Mouse (Mus musculus): Measurements from ENCODE around the gene Pank4. TPM values are rescaled to one million over a fixed set of nuclear protein-coding genes. Genes with fewer than 3 reads are reported as not detected.

Pank4 gene
- polyA plus RNA-seq, 1 experiment from 2014 or later, result 37.8 TPM

GRCm38 (mm10) chr4:154927899-154928337 is 36.0 kb upstream of the Pank4 start:
- WGBS, result 72% methylated on average over 5 of the region's 5 CpGs
- Histone ChIP-seq H3K36me3 (ENCODE audit: control insufficient read depth, insufficient read depth, low read length) (no peaks in the 10 kb centered on the region), H3K4me3 (ENCODE audit: low read length) (no peak overlapping the region), H3K9ac (ENCODE audit: low read depth, low read length) (no peak overlapping the region), H3K27ac (ENCODE audit: low read depth, low read length) (no peak overlapping the region), H3K4me1 (ENCODE audit: control insufficient read depth, insufficient read depth, low read depth, low read length) (no peaks in the 10 kb centered on the region), H3K27me3 (replicated peaks; ENCODE audit: control insufficient read depth, insufficient read depth, low read length) (no peaks in the 10 kb centered on the region), H3K9me3 (ENCODE audit: control insufficient read depth, low read length) (no peaks in the 10 kb centered on the region), H3K4me2 (ENCODE audit: low read length) (no peak overlapping the region)
- no peak for ATAC-seq

GRCm38 (mm10) chr4:154928395-154929087 is 35.4 kb upstream of the Pank4 start, which contains the start of gene Tnfrsf14:
Gene Tnfrsf14, minus strand, starts transcription at chr4:154928563.
- WGBS, result 55% methylated on average over 12 of the region's 12 CpGs
- H3K27ac ChIP-seq (ENCODE audit: low read depth, low read length), result no peak within 1 kb of the TSS
- no peak for ATAC-seq
- H3K4me1 ChIP-seq (ENCODE audit: control insufficient read depth, insufficient read depth, low read depth, low read length), result no peaks in the 10 kb centered on the region
- no peak within 1 kb of the TSS for H3K4me2 ChIP-seq (ENCODE audit: low read length)
- H3K36me3 ChIP-seq (ENCODE audit: control insufficient read depth, insufficient read depth, low read length), result no peaks in the 10 kb centered on the region
- H3K27me3 ChIP-seq (replicated peaks; ENCODE audit: control insufficient read depth, insufficient read depth, low read length), result no peaks in the 10 kb centered on the region
- no peak within 1 kb of the TSS for H3K4me3 ChIP-seq (ENCODE audit: low read length)
- no peaks in the 10 kb centered on the region for H3K9me3 ChIP-seq (ENCODE audit: control insufficient read depth, low read length)
- H3K9ac ChIP-seq (ENCODE audit: low read depth, low read length), result no peak within 1 kb of the TSS

GRCm38 (mm10) chr4:154929088-154929660 is 34.7 kb upstream of the Pank4 start:
- Histone ChIP-seq H3K36me3 (ENCODE audit: control insufficient read depth, insufficient read depth, low read length) (no peaks in the 10 kb centered on the region), H3K27ac (ENCODE audit: low read depth, low read length) (no peak overlapping the region), H3K9ac (ENCODE audit: low read depth, low read length) (no peak overlapping the region), H3K4me2 (ENCODE audit: low read length) (no peak overlapping the region), H3K4me1 (ENCODE audit: control insufficient read depth, insufficient read depth, low read depth, low read length) (no peaks in the 10 kb centered on the region), H3K9me3 (ENCODE audit: control insufficient read depth, low read length) (no peaks in the 10 kb centered on the region), H3K4me3 (ENCODE audit: low read length) (no peak overlapping the region), H3K27me3 (replicated peaks; ENCODE audit: control insufficient read depth, insufficient read depth, low read length) (no peaks in the 10 kb centered on the region)
- ATAC-seq, result no peak
- 81% methylated on average over 12 of the region's 12 CpGs for WGBS

- Histone ChIP-seq H3K36me3 (ENCODE audit: control insufficient read depth, insufficient read depth, low read length) (no peaks in the 10 kb centered on the region), H3K9ac (ENCODE audit: low read depth, low read length) (no peak overlapping the region), H3K4me3 (ENCODE audit: low read length) (no peak overlapping the region), H3K9me3 (ENCODE audit: control insufficient read depth, low read length) (no peaks in the 10 kb centered on the region), H3K4me1 (ENCODE audit: control insufficient read depth, insufficient read depth, low read depth, low read length) (no peaks in the 10 kb centered on the region), H3K27ac (ENCODE audit: low read depth, low read length) (no peak overlapping the region), H3K4me2 (ENCODE audit: low read length) (no peak overlapping the region), H3K27me3 (replicated peaks; ENCODE audit: control insufficient read depth, insufficient read depth, low read length) (no peaks in the 10 kb centered on the region)
- 55% methylated on average over 13 of the region's 13 CpGs for WGBS
- ATAC-seq, result no peak
These were observed 30.5 kb upstream of the Pank4 start for GRCm38 (mm10) chr4:154933306-154933907.

GRCm38 (mm10) chr4:154934800-154935199 is 29.1 kb upstream of the Pank4 start:
- Histone ChIP-seq H3K27me3 (replicated peaks; ENCODE audit: control insufficient read depth, insufficient read depth, low read length) (no peaks in the 10 kb centered on the region), H3K27ac (ENCODE audit: low read depth, low read length) (no peak overlapping the region), H3K36me3 (ENCODE audit: control insufficient read depth, insufficient read depth, low read length) (no peaks in the 10 kb centered on the region), H3K4me1 (ENCODE audit: control insufficient read depth, insufficient read depth, low read depth, low read length) (no peaks in the 10 kb centered on the region), H3K9me3 (ENCODE audit: control insufficient read depth, low read length) (no peaks in the 10 kb centered on the region), H3K4me3 (ENCODE audit: low read length) (no peak overlapping the region), H3K9ac (ENCODE audit: low read depth, low read length) (no peak overlapping the region), H3K4me2 (ENCODE audit: low read length) (no peak overlapping the region)
- WGBS, result 86% methylated on average over 2 of the region's 2 CpGs
- no peak for ATAC-seq

GRCm38 (mm10) chr4:154935788-154936187 is 28.1 kb upstream of the Pank4 start:
- H3K9me3 ChIP-seq (ENCODE audit: control insufficient read depth, low read length), result no peaks in the 10 kb centered on the region
- no peaks in the 10 kb centered on the region for H3K4me1 ChIP-seq (ENCODE audit: control insufficient read depth, insufficient read depth, low read depth, low read length)
- H3K36me3 ChIP-seq (ENCODE audit: control insufficient read depth, insufficient read depth, low read length), result no peaks in the 10 kb centered on the region
- no peak overlapping the region; the same call in 1 of the 2 replicates for H3K9ac ChIP-seq (ENCODE audit: low read depth, low read length)
- H3K27ac ChIP-seq (ENCODE audit: low read depth, low read length), result no peak overlapping the region
- ATAC-seq, result no peak
- no peak overlapping the region for H3K4me3 ChIP-seq (ENCODE audit: low read length)
- WGBS, result 74% methylated on average over 7 of the region's 7 CpGs
- H3K27me3 ChIP-seq (replicated peaks; ENCODE audit: control insufficient read depth, insufficient read depth, low read length), result no peaks in the 10 kb centered on the region
- H3K4me2 ChIP-seq (ENCODE audit: low read length), result no peak overlapping the region

- 55% methylated on average over 8 of the region's 8 CpGs for WGBS
- Histone ChIP-seq H3K9me3 (ENCODE audit: control insufficient read depth, low read length) (no peaks in the 10 kb centered on the region), H3K4me1 (ENCODE audit: control insufficient read depth, insufficient read depth, low read depth, low read length) (no peaks in the 10 kb centered on the region), H3K27me3 (replicated peaks; ENCODE audit: control insufficient read depth, insufficient read depth, low read length) (no peaks in the 10 kb centered on the region), H3K27ac (ENCODE audit: low read depth, low read length) (no peak overlapping the region), H3K4me2 (ENCODE audit: low read length) (no peak overlapping the region), H3K36me3 (ENCODE audit: control insufficient read depth, insufficient read depth, low read length) (no peaks in the 10 kb centered on the region), H3K9ac (ENCODE audit: low read depth, low read length) (no peak overlapping the region), H3K4me3 (ENCODE audit: low read length) (no peak overlapping the region)
- no peak for ATAC-seq
These were observed 27.2 kb upstream of the Pank4 start for GRCm38 (mm10) chr4:154936542-154937255.

GRCm38 (mm10) chr4:154937746-154938145 is 26.2 kb upstream of the Pank4 start:
- ATAC-seq, result no peak
- Histone ChIP-seq H3K4me1 (ENCODE audit: control insufficient read depth, insufficient read depth, low read depth, low read length) (no peaks in the 10 kb centered on the region), H3K9me3 (ENCODE audit: control insufficient read depth, low read length) (no peaks in the 10 kb centered on the region), H3K27ac (ENCODE audit: low read depth, low read length) (no peak overlapping the region), H3K4me2 (ENCODE audit: low read length) (no peak overlapping the region), H3K27me3 (replicated peaks; ENCODE audit: control insufficient read depth, insufficient read depth, low read length) (no peaks in the 10 kb centered on the region), H3K36me3 (ENCODE audit: control insufficient read depth, insufficient read depth, low read length) (no peaks in the 10 kb centered on the region), H3K9ac (ENCODE audit: low read depth, low read length) (no peak overlapping the region), H3K4me3 (ENCODE audit: low read length) (no peak overlapping the region)
- WGBS, result 85% methylated on average over 1 of the region's 1 CpGs

GRCm38 (mm10) chr4:154940156-154940555 is 23.8 kb upstream of the Pank4 start:
- no peak overlapping the region for H3K9ac ChIP-seq (ENCODE audit: low read depth, low read length)
- no peaks in the 10 kb centered on the region for H3K36me3 ChIP-seq (ENCODE audit: control insufficient read depth, insufficient read depth, low read length)
- H3K27ac ChIP-seq (ENCODE audit: low read depth, low read length), result no peak overlapping the region
- H3K4me1 ChIP-seq (ENCODE audit: control insufficient read depth, insufficient read depth, low read depth, low read length), result no peaks in the 10 kb centered on the region
- H3K4me3 ChIP-seq (ENCODE audit: low read length), result no peak overlapping the region
- ATAC-seq, result no peak
- H3K9me3 ChIP-seq (ENCODE audit: control insufficient read depth, low read length), result no peaks in the 10 kb centered on the region
- no peak overlapping the region for H3K4me2 ChIP-seq (ENCODE audit: low read length)
- no peaks in the 10 kb centered on the region for H3K27me3 ChIP-seq (replicated peaks; ENCODE audit: control insufficient read depth, insufficient read depth, low read length)
- WGBS, result 98% methylated on average over 2 of the region's 2 CpGs
